Mouse (Mus musculus): Measurements from ENCODE around the gene Slc6a9.

DNA sequence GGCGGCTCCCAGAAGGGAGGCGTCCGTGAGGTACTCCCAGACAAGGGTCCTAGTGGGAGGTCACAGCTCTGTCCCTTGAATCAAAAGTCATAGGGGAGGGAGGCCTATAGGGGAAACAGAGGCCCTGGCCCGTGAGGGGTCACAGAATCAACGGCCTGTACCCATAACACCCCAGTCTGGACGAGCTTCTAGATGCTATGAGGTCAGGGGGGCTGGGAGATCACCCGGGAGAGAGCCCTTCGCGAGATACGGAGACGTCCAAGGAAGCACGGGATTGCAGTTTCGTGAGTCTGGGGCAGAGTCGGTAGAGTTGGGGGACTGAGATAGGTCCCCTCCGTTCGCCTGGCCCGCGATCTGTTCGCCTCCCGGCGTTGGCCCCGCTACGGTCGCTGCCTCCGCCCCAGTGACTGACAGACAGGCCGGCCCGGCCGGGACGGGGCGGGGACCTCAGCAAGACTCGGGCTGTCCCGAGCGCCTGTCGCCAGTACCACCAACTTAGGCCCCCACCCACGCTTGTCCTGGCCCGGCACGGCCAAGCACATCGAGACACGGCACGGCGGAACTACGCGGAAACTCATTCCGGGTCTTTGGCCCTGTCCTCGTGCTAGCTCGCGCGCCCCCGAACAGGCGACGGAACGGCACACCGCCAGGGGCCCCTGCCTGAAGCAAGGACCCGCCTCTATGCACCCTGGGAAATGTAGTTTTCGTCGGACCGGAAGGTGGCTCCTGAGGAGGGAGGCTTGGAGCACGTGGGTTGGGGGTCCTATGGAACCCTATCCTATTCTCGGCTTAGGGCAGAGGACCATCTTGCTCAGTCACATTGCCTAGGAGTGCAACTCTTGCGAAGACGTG, 80.5 kb downstream of the Slc6a9 start, which contains the start of gene Ipo13:
- TF ChIP-seq CTCF (IDR thresholded peaks at IDR 0.05; ENCODE audit: borderline replicate concordance, insufficient read depth, low read depth, low read length), result no peak
- peak; percentile 78 for TF ChIP-seq POLR2A (IDR thresholded peaks at IDR 0.05; ENCODE audit: borderline replicate concordance, insufficient read depth, low read length)
